ENCODE assay signal across 8 mouse cellular contexts in the genomic region with DNA sequence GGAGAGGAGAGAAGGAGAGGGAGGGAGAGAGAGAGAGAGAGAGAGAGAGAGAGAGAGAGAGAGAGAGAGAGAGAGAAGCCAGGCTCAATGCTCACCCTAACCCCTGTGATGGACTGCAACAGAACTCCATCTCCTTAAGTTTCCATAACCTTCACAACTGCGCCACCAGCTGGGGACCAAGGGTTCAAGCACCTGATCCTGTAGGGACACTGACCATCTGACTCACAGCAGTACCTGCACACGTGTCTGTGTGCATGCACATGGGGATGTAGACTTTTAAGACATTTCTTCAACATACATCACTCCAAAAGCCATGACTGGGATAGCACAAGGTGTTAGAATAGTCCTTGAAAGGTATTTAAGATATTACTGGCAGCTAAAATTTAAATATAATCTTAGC.
A peak's percentile ranks its signal among the peaks of the same experiment; 100 is the strongest.
DNase-seq lines count a peak whose midpoint lies in the region; ATAC-seq lines count a peak whose summit lies in the region.

No protein-coding gene starts in this region.

- H3K4me1 ChIP-seq in forebrain, embryonic 14.5 days (ENCODE audit: control insufficient read depth, insufficient read depth, low read length) = peaks cover 3% of the 10 kb centered on the region; the same call in 1 of the 2 replicates
- H3K4me1 ChIP-seq in forebrain, embryonic 16.5 days (replicated peaks; ENCODE audit: control insufficient read depth, insufficient read depth, low read length) = no peaks in the 10 kb centered on the region
- no peaks in the 10 kb centered on the region for H3K4me1 ChIP-seq in midbrain, embryonic 11.5 days (ENCODE audit: control insufficient read depth, insufficient read depth, low read length)
- peaks cover 10% of the 10 kb centered on the region; the same call in 1 of the 2 replicates for H3K4me1 ChIP-seq in midbrain, embryonic 13.5 days (replicated peaks)
- no peaks in the 10 kb centered on the region for H3K4me1 ChIP-seq in limb, embryonic 11.5 days (ENCODE audit: control insufficient read depth, insufficient read depth, low read length)

- H3K4me3 ChIP-seq in forebrain, embryonic 14.5 days (ENCODE audit: low read depth, low read length) = no peak overlapping the region
- H3K4me3 ChIP-seq in forebrain, embryonic 16.5 days (replicated peaks; ENCODE audit: low read length) = no peak overlapping the region
- no peak overlapping the region for H3K4me3 ChIP-seq in midbrain, embryonic 11.5 days (ENCODE audit: low read depth, low read length)
- H3K4me3 ChIP-seq in midbrain, embryonic 13.5 days (replicated peaks) = no peak overlapping the region
- no peak overlapping the region for H3K4me3 ChIP-seq in limb, embryonic 11.5 days (ENCODE audit: low read depth, low read length)

- H3K27ac ChIP-seq in forebrain, embryonic 14.5 days (ENCODE audit: low read depth, low read length) = no peak overlapping the region
- no peak overlapping the region for H3K27ac ChIP-seq in forebrain, embryonic 16.5 days (ENCODE audit: low read length)
- no peak overlapping the region for H3K27ac ChIP-seq in midbrain, embryonic 11.5 days (ENCODE audit: low read depth, low read length)
- no peak overlapping the region for H3K27ac ChIP-seq in midbrain, embryonic 13.5 days
- H3K27ac ChIP-seq in limb, embryonic 11.5 days (replicated peaks; ENCODE audit: low read depth, low read length) = no peak overlapping the region

- no peaks in the 10 kb centered on the region for H3K27me3 ChIP-seq in forebrain, embryonic 14.5 days (replicated peaks; ENCODE audit: control insufficient read depth, insufficient read depth, low read length)
- no peaks in the 10 kb centered on the region for H3K27me3 ChIP-seq in forebrain, embryonic 16.5 days (replicated peaks; ENCODE audit: control insufficient read depth, insufficient read depth, low read length)
- no peaks in the 10 kb centered on the region for H3K27me3 ChIP-seq in midbrain, embryonic 11.5 days (ENCODE audit: control insufficient read depth, insufficient read depth, low read length)
- no peaks in the 10 kb centered on the region for H3K27me3 ChIP-seq in midbrain, embryonic 13.5 days
- H3K27me3 ChIP-seq in limb, embryonic 11.5 days (ENCODE audit: control insufficient read depth, insufficient read depth, low read length) = no peaks in the 10 kb centered on the region

- H3K4me2 ChIP-seq in forebrain, embryonic 14.5 days (ENCODE audit: low read length) = no peak overlapping the region
- H3K4me2 ChIP-seq in forebrain, embryonic 16.5 days (ENCODE audit: low read length) = no peak overlapping the region
- no peak overlapping the region for H3K4me2 ChIP-seq in midbrain, embryonic 11.5 days
- no peak overlapping the region for H3K4me2 ChIP-seq in midbrain, embryonic 13.5 days (replicated peaks)
- no peak overlapping the region for H3K4me2 ChIP-seq in limb, embryonic 11.5 days (ENCODE audit: low read depth, severe bottlenecking)

- WGBS in forebrain, embryonic 14.5 days = 25% methylated on average over 2 of the region's 2 CpGs
- 26% methylated on average over 2 of the region's 2 CpGs for WGBS in forebrain, embryonic 16.5 days
- 22% methylated on average over 2 of the region's 2 CpGs for WGBS in midbrain, embryonic 11.5 days
- WGBS in midbrain, embryonic 13.5 days = 23% methylated on average over 2 of the region's 2 CpGs
- 27% methylated on average over 2 of the region's 2 CpGs for WGBS in limb, embryonic 11.5 days

- peak; percentile 33 for DNase-seq in forebrain, embryonic 14.5 days (ENCODE audit: low spot score)
- no peak for DNase-seq in midbrain, embryonic 11.5 days (ENCODE audit: low spot score, missing footprints)
- peak; percentile 70 for DNase-seq in adrenal gland, postnatal 14 days
- peak; percentile 65 for DNase-seq in limb, embryonic 11.5 days (ENCODE audit: low spot score)
- no peak for DNase-seq in frontal cortex, postnatal 10 days (ENCODE audit: low spot score in 2 of 2)

- no peaks in the 10 kb centered on the region for H3K9me3 ChIP-seq in forebrain, embryonic 14.5 days (replicated peaks; ENCODE audit: control insufficient read depth, low read length)
- H3K9me3 ChIP-seq in forebrain, embryonic 16.5 days (ENCODE audit: control insufficient read depth, low read length) = no peaks in the 10 kb centered on the region
- no peaks in the 10 kb centered on the region for H3K9me3 ChIP-seq in midbrain, embryonic 11.5 days (ENCODE audit: control insufficient read depth, low read length)
- no peaks in the 10 kb centered on the region for H3K9me3 ChIP-seq in midbrain, embryonic 13.5 days
- no peaks in the 10 kb centered on the region for H3K9me3 ChIP-seq in limb, embryonic 11.5 days (ENCODE audit: control insufficient read depth, low read length)

- H3K36me3 ChIP-seq in forebrain, embryonic 14.5 days (ENCODE audit: control insufficient read depth, insufficient read depth, low read length) = no peaks in the 10 kb centered on the region
- H3K36me3 ChIP-seq in forebrain, embryonic 16.5 days (ENCODE audit: control insufficient read depth, insufficient read depth) = no peaks in the 10 kb centered on the region
- no peaks in the 10 kb centered on the region for H3K36me3 ChIP-seq in midbrain, embryonic 11.5 days (ENCODE audit: control insufficient read depth, insufficient read depth, low read length)
- no peaks in the 10 kb centered on the region for H3K36me3 ChIP-seq in midbrain, embryonic 13.5 days
- no peaks in the 10 kb centered on the region for H3K36me3 ChIP-seq in limb, embryonic 11.5 days (ENCODE audit: control insufficient read depth, insufficient read depth, low read length)

- H3K9ac ChIP-seq in forebrain, embryonic 14.5 days (ENCODE audit: low read length) = no peak overlapping the region
- no peak overlapping the region for H3K9ac ChIP-seq in forebrain, embryonic 16.5 days (replicated peaks; ENCODE audit: low read depth, low read length)
- H3K9ac ChIP-seq in midbrain, embryonic 11.5 days (ENCODE audit: low read length) = no peak overlapping the region
- no peak overlapping the region for H3K9ac ChIP-seq in midbrain, embryonic 13.5 days (replicated peaks)
- H3K9ac ChIP-seq in limb, embryonic 11.5 days (ENCODE audit: low read length) = no peak overlapping the region

- no peak for ATAC-seq in forebrain, embryonic 14.5 days
- no peak for ATAC-seq in forebrain, embryonic 16.5 days
- peak; percentile 42; the same call in 1 of the 2 replicates for ATAC-seq in midbrain, embryonic 11.5 days (ENCODE audit: low FRiP score)
- no peak for ATAC-seq in midbrain, embryonic 13.5 days
- ATAC-seq in limb, embryonic 11.5 days (ENCODE audit: insufficient number of reproducible peaks, low FRiP score, low TSS enrichment, low read depth) = no peak
- ATAC-seq in frontal cortex, adult (ENCODE audit: low TSS enrichment) = no peak

Comparison
In these comparisons a context has a peak if more than half of its experiments do, and no peak if none do; other contexts are left out.
1. DNase-seq: peak in forebrain, embryonic 14.5 days (single experiment), adrenal gland, postnatal 14 days (single experiment) and limb, embryonic 11.5 days (single experiment); none in midbrain, embryonic 11.5 days (single experiment) and frontal cortex, postnatal 10 days (0 of 2).